ENCODE assay signal across 17 mouse cellular contexts in genomic region chr7:66217011-66217410, GRCm38 (mm10).
DNase-seq lines count a peak whose midpoint lies in the region; ATAC-seq and TF ChIP-seq lines count a peak whose summit lies in the region.
"Had no signal": no experiment of that assay in that cellular context is flagged by ENCODE, and none has a peak within 500 bp of the region (broad histone marks: within the 10 kb centered on the region; RNA-seq: fewer than 3 reads in every experiment).

No protein-coding gene starts in this region.

- H3K27me3 ChIP-seq in heart, embryonic 13.5 days (replicated peaks) = no peaks in the 10 kb centered on the region
- no peaks in the 10 kb centered on the region for H3K27me3 ChIP-seq in kidney, adult 2 months (replicated peaks; ENCODE audit: control insufficient read depth, insufficient read depth, low read length)
- H3K27me3 ChIP-seq in kidney, embryonic 14.5 days (ENCODE audit: control insufficient read depth, insufficient read depth, low read length) = no peaks in the 10 kb centered on the region
- no peaks in the 10 kb centered on the region for H3K27me3 ChIP-seq in kidney, postnatal 0 days (ENCODE audit: insufficient read depth, low read length)
- H3K27me3 ChIP-seq: hindbrain, embryonic 13.5 days; lung, embryonic 15.5 days; midbrain, embryonic 12.5 days; Patski had no signal

- no peaks in the 10 kb centered on the region for H3K36me3 ChIP-seq in heart, embryonic 13.5 days
- H3K36me3 ChIP-seq in kidney, adult 2 months (ENCODE audit: control insufficient read depth, insufficient read depth, low read length) = no peaks in the 10 kb centered on the region
- H3K36me3 ChIP-seq in kidney, embryonic 14.5 days (ENCODE audit: control insufficient read depth, insufficient read depth, low read length) = no peaks in the 10 kb centered on the region
- H3K36me3 ChIP-seq in kidney, postnatal 0 days (ENCODE audit: insufficient read depth, low read length) = no peaks in the 10 kb centered on the region
- H3K36me3 ChIP-seq: hindbrain, embryonic 13.5 days; lung, embryonic 15.5 days; midbrain, embryonic 12.5 days had no signal

- no peak overlapping the region for H3K9ac ChIP-seq in heart, embryonic 13.5 days
- H3K9ac ChIP-seq in kidney, embryonic 14.5 days (ENCODE audit: low read depth, low read length) = no peak overlapping the region
- H3K9ac ChIP-seq in kidney, postnatal 0 days (ENCODE audit: low read depth, low read length) = no peak overlapping the region
- H3K9ac ChIP-seq: hindbrain, embryonic 13.5 days; lung, embryonic 15.5 days; midbrain, embryonic 12.5 days had no signal

- TF ChIP-seq CTCF in kidney, adult 2 months (conservative IDR thresholded peaks at IDR 0.05; ENCODE audit: insufficient read depth, insufficient read length, low read depth, low read length) = no peak
- no peak for TF ChIP-seq CTCF in kidney, postnatal 0 days (IDR thresholded peaks at IDR 0.05; ENCODE audit: low read depth)

- DNase-seq in heart, postnatal 4 days = no peak
- DNase-seq in kidney, adult 2 months = peak; percentile 77
- DNase-seq in kidney, postnatal 0 days (ENCODE audit: low spot score) = no peak
- peak; percentile 47 to 56 for DNase-seq in kidney, postnatal 36 days
- no peak for DNase-seq in gastrocnemius, adult 18-20 months (ENCODE audit: low spot score)
- DNase-seq: cerebellum, adult 9-11 months; gastrocnemius, adult 2 months; right cerebral cortex, postnatal 4 days; thymus, postnatal 14 days had no signal

- ATAC-seq in heart, embryonic 13.5 days (ENCODE audit: extremely low read depth, insufficient number of reproducible peaks, low FRiP score, low TSS enrichment) = no peak
- ATAC-seq in kidney, embryonic 14.5 days (ENCODE audit: low FRiP score, low TSS enrichment) = no peak
- peak; percentile 44; the same call in 1 of the 2 replicates for ATAC-seq in kidney, postnatal 0 days (replicated peaks; ENCODE audit: low FRiP score, low read depth)
- ATAC-seq: activated CD4-positive, CD25-positive, alpha-beta regulatory T cell, adult 4 months had no signal

- no peak overlapping the region for H3K4me3 ChIP-seq in heart, embryonic 13.5 days
- no peak overlapping the region for H3K4me3 ChIP-seq in kidney, adult 2 months (ENCODE audit: insufficient read depth, low read depth, low read length)
- H3K4me3 ChIP-seq in kidney, embryonic 14.5 days (ENCODE audit: low read length) = no peak overlapping the region
- H3K4me3 ChIP-seq in kidney, postnatal 0 days (replicated peaks; ENCODE audit: low read depth, low read length) = no peak overlapping the region
- H3K4me3 ChIP-seq: gastrocnemius, adult 2 months; hindbrain, embryonic 13.5 days; lung, embryonic 15.5 days; midbrain, embryonic 12.5 days had no signal

- H3K4me2 ChIP-seq in heart, embryonic 13.5 days = no peak overlapping the region
- H3K4me2 ChIP-seq in kidney, embryonic 14.5 days (replicated peaks; ENCODE audit: low read depth, low read length) = no peak overlapping the region
- H3K4me2 ChIP-seq in kidney, postnatal 0 days (ENCODE audit: low read length) = no peak overlapping the region
- H3K4me2 ChIP-seq: hindbrain, embryonic 13.5 days; lung, embryonic 15.5 days; midbrain, embryonic 12.5 days had no signal

- peak overlapping the region; percentile 94 for H3K27ac ChIP-seq in heart, embryonic 13.5 days (replicated peaks)
- H3K27ac ChIP-seq in kidney, adult 2 months (ENCODE audit: insufficient read depth, low read depth, low read length) = peak overlapping the region; percentile 6; the same call in 1 of the 2 replicates
- no peak overlapping the region for H3K27ac ChIP-seq in kidney, embryonic 14.5 days (ENCODE audit: low read depth, low read length)
- H3K27ac ChIP-seq in kidney, postnatal 0 days = no peak overlapping the region
- H3K27ac ChIP-seq: hindbrain, embryonic 13.5 days; macrophage; midbrain, embryonic 12.5 days had no signal

- WGBS in heart, embryonic 13.5 days = 80% methylated on average over 7 of the region's 7 CpGs
- WGBS in kidney, adult 2 months = 56% methylated on average over 7 of the region's 7 CpGs
- 80% methylated on average over 7 of the region's 7 CpGs for WGBS in kidney, embryonic 14.5 days
- WGBS in kidney, postnatal 0 days = 74% methylated on average over 7 of the region's 7 CpGs

- H3K4me1 ChIP-seq in heart, embryonic 13.5 days = peaks cover 31% of the 10 kb centered on the region
- H3K4me1 ChIP-seq in kidney, adult 2 months (ENCODE audit: control insufficient read depth, insufficient read depth, low read length) = peaks cover 9% of the 10 kb centered on the region
- H3K4me1 ChIP-seq in kidney, embryonic 14.5 days (ENCODE audit: control insufficient read depth, insufficient read depth, low read length) = peaks cover 20% of the 10 kb centered on the region
- H3K4me1 ChIP-seq in kidney, postnatal 0 days (replicated peaks; ENCODE audit: insufficient read depth, low read length) = no peaks in the 10 kb centered on the region

- no peaks in the 10 kb centered on the region for H3K9me3 ChIP-seq in heart, embryonic 13.5 days
- H3K9me3 ChIP-seq in kidney, embryonic 14.5 days (ENCODE audit: control insufficient read depth, low read length) = no peaks in the 10 kb centered on the region
- no peaks in the 10 kb centered on the region for H3K9me3 ChIP-seq in kidney, postnatal 0 days (replicated peaks; ENCODE audit: low read length)
- H3K9me3 ChIP-seq: hindbrain, embryonic 13.5 days; lung, embryonic 15.5 days; midbrain, embryonic 12.5 days had no signal

- TF ChIP-seq POLR2A in kidney, adult 2 months (IDR thresholded peaks at IDR 0.05; ENCODE audit: low read depth, low read length) = no peak

Comparison
In these comparisons a context has a peak if more than half of its experiments do, and no peak if none do; other contexts are left out.
1. H3K27ac ChIP-seq: peak in heart, embryonic 13.5 days (single experiment) and kidney, adult 2 months (single experiment); none in kidney, embryonic 14.5 days (single experiment) and kidney, postnatal 0 days (single experiment).
2. DNase-seq: peak in kidney, adult 2 months (single experiment) and kidney, postnatal 36 days (2 of 2); none in heart, postnatal 4 days (single experiment), kidney, postnatal 0 days (single experiment) and gastrocnemius, adult 18-20 months (single experiment).